12 mouse cellular contexts compared by ENCODE assay signal in the genomic region with DNA sequence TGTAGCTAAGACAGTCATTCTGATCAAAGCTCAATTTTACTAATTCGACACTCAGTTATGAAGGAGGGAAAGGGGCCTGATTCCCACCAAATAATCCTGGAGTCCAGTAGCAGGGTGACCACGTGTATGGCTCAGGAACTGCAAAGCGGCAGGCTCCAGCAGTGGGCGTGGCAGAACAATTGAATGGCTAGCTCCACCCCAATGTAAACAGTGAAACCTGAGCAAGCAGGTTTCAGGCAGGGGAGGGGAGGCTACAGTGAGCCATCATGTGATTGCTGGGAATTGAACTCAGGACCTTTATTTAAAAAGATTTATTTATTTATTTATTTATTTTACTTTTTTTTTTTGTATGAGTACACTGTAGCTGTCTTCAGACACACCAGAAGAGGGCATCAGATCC. TPM values are rescaled to one million over a fixed set of nuclear protein-coding genes. Genes with fewer than 3 reads are reported as not detected.
"Had no signal": no experiment of that assay in that cellular context is flagged by ENCODE, and none has a peak within 500 bp of the region (broad histone marks: within the 10 kb centered on the region; RNA-seq: fewer than 3 reads in every experiment).

No protein-coding gene starts in this region.

RNA-seq across cellular contexts. Expression of a gene that starts 42.6 kb away (rescaled TPM):
- polyA plus RNA-seq: liver, embryonic 15.5 days; liver, postnatal 0 days; lung, embryonic 15.5 days; lung, postnatal 0 days; macrophage; midbrain, embryonic 11.5 days; midbrain, embryonic 13.5 days; midbrain, embryonic 15.5 days; midbrain, postnatal 0 days; neural tube, embryonic 12.5 days; neural tube, embryonic 14.5 days; spleen, adult 2 months had no signal
